Mouse (Mus musculus) megakaryocyte-erythroid progenitor cell, adult 5-6 weeks (primary cell): ENCODE measurements around the gene Sim2. TPM values are rescaled to one million over a fixed set of nuclear protein-coding genes. Genes with fewer than 3 reads are reported as not detected.

ENCODE experiments used
- ATAC-seq: replicated peaks from 2 replicates; pipeline ENCODE4 v1.8.0; 2016; ENCODE audit warnings: mild to moderate bottlenecking, inconsistent platforms; ENCODE audit not compliant: severe bottlenecking, poor library complexity, low FRiP score, low TSS enrichment
- total RNA-seq, 2 experiments: library from RNA; stranded (forward) in 1 of 2; stranded (reverse) in 1 of 2; fragments of 200-1000, 215-1000 nt in 1 of 2; fragments of >200 nt in 1 of 2; fragmentation: Nextera tagmentation in 1 of 2; gene quantifications; 2 replicates each; pipeline ENCODE4 v1.2.3; 2014 to 2017

Sim2 gene
- total RNA-seq, 2 experiments from 2014 or later = not detected

DNA sequence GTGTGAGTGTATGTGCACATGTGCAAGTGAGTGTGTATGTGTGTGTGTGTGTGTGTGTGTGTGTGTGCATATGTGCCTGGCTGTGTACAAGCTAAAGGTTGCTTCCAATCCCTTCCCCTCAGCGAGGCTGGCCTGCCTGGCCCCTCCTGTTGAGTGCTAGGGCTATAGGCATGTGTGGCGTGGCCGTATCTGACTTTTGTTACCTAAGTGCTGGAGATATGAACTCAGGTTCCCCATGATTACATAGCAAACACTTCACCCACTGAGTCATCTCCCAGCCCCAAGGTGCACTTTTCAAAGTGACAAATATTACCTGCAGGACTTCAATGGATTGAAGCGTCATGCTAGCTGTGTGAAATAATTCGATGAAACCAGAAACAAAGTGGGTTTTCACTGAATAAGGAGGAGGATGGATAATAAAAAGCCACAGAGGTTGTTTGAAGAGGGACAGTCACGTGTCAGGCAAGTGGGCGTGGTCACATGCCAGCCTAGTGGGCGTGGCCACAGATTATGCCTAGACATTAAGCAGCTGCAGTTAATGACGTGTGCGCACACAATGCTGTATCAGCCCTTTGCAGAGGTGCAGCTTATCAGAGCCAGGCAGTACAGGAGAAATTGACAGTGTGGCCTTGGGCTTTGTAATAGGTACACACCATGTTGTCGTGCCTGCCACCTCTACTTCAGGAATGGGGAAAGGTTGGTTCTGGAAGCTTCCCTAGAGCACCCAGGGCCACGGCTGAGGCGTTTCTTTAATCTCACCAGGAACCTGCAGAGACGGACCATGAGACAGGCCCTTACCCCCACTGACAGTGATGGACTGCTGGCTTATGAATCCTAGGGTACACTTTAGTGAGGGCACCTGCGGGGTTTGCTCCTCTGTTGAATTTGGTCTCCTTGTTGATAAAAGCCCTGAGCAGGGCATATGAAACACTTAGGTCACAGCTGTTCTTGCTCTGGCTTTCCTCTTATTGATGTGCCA is 65.7 kb downstream of the Sim2 start:
- ATAC-seq = peak; percentile 95

DNA sequence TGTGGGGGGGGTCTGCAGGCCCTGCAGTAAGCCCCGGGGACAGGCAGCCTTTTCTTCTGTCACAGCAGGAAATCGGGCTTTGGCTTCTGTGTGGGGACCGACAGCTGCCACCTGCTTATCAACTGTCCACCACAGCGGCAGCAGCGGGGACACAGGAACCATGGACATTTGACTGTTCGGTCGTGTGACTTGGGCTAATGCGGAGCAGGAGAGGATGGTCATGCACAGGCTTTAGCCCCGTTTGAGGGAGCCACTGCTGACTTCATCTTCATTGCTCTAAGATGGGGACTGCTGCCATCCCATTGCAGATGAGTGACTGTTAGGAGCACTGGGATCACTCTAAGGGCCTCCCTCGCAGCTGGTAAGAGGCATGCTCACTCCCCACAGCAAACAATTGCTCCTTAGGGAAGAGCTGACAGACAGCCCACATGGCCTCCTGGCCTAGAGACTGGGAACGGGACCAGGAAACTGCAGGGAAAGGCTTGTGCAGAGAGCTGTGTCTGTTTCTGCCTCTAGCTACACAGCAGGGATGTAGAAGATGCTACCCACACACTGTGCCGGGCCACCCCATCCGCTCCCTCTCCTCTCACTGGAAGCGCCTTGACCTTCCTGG is 70.4 kb downstream of the Sim2 start:
- ATAC-seq = no peak

DNA sequence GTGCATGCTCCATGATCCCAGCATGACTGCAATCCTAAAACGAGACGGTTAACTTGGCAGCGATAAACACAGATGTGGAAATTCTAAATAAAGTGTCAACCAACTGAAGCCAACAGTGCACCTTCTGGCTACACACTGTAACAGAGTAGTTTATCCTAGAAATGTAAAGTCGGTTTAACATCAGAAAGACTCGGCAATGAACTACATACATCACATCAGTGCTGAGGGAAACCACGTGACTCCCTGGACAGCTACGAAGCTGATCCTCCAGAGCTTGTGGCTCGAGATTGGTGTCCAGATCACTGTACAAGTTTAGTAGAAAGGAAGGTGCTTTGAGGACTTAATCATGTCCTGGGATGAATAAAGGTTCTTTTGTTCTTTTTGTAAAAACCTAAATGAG is 73.1 kb downstream of the Sim2 start:
- ATAC-seq = no peak

DNA sequence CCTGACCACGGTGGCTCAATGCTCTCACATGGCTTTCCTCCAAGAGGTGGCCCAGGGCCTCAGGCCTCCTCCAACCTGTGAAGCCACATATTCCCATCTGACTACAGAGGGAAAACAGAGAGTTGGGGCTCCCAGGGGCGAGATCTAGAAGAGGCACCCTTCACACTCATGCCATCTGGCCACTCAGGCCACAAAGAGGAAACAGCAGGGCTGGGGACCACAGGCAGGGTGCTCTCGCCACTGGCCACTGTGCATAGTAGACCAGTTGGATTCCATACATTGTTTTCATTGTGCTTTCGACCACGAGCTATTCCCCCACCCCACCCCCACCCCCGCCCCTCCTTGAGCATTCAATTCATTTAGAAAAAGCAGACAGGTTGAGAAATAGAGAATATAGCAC is 77.3 kb downstream of the Sim2 start:
- ATAC-seq = no peak

DNA sequence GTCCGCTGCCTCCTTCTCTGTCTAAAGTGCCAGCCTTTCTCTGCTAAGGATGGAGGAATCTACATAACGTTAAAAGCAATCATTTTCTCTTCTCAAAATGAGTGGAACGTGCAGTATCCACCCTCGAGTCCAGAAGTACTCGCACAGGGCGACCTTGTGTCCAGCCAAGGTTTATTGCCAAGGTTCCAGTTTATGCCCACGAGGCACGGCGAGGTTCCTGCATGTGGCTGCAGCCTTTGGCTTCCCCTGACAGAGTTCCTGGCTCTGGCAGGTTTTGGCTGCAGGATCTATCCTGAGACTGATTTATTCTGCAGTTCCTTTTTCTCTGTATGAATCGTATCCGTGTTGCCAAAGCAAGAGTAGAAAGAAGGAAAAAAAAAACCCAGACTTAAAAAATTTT is 78.3 kb downstream of the Sim2 start:
- no peak for ATAC-seq

DNA sequence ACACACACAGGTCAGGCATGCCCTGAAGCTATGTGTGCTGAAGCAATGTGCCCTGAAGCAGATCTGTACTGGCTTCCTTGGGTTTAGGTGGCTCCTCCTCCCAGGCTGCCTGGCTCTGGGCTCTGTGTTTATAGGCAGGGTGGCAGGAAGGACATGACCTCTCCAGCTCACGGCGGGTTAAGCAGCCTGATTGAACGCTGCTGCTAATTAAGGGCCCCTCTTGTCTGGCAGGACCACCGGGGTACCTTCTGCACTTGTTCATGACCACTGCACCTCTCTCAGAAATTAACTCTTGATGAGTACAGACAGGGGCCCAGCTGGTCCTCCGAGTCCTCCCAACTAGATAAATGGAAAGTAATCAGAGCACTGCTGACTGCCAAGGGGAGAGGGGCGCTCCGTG is 79.5 kb downstream of the Sim2 start:
- ATAC-seq = no peak

DNA sequence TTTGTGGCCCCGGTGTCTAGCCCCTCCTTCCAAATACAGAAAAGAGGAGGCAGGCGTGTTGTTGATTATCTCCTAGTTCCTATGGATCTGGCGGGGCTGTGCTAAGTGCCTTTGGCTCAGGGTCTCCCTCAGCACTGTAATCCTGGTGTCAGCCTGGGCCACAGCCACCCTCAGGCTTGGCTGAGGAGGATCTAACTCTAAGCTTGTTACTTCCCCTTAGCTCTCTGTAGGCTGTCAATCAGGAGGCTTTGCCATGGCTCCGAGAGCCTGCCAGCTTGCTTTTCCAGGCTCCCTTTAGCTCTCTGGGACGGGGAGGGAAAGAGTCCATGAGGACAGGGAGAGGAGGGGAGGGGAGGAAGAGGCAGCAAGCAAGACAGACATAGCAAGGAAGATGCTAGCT is 80.2 kb downstream of the Sim2 start:
- ATAC-seq = no peak

DNA sequence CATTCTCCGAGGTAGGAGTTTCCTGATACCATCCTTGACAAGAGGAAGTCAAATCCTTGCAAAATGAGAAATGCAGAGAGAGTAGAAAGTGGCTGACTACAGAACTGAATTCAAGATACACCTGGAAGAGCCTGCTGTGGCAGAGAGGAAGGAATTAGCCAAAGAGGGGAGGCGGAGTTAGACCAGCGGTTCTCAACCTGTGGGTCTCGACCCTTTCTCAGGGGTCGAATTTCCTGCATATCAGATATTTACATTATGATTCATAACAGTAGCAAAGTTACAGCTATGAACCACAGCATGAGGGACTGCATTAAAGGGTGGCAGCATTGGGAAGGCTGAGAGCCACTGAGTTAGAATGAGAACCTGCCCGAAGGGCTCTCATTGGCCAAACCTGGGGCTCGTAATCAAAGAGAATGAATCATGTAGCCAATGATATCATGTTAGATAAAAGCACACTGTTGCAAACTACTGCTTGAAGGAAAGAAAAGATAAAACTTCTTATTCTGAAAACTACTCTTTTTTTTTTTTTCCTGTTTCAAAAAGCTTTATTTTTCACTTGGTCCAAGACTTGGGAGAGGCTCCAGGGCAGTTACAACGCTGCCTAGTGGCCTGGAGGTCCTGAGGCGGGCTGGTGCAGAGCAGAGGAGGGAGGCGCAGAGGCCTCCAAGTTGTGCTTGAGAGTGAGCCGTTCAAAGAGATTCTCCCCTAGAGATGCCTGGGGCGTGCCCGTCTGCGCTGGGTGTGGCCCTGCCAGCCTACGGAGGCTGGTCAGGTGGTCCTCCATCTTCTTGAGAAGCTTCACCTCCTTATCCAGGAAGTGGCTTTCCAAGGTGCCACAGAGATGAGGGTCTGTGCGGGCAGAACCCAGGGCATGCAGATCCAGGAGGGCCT is 84.2 kb downstream of the Sim2 start:
- no peak for ATAC-seq

DNA sequence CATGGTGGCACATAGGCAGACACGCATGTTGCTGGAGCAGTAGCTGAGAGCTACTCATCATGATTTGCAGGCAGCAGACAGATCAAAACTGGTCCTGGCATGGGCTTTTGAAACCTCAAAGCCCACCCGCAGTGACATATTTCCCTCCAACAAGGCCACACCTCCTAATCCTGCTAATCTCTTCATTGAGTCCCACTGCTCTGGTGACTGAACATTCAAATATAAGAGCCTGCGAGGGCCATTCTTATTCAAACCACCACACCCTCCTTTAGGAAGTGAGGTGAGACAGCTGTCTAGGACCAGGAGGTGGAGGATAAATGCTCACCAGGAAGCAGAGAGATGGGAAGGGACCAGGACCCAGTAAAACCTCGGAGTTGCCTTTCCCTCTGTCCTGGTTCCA is 85.5 kb downstream of the Sim2 start:
- no peak for ATAC-seq

DNA sequence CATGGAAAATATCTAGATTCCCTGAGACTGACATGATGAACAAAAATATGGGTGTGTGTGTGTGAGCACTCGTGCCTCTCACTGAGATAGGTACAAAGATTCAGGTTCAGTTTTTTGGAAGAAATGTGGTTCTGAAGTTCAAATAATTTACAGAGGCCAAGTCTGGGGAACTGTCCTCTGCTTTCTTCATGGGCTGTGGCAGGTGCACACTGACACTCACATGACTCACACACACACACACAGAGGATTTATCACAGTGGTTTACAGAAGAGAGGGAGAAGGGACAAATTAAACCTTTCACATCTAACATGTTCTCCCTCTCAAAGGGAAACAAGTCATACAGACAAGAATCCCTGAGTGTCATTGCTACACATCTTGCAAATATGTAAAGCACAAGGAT is 88.6 kb downstream of the Sim2 start:
- no peak for ATAC-seq

DNA sequence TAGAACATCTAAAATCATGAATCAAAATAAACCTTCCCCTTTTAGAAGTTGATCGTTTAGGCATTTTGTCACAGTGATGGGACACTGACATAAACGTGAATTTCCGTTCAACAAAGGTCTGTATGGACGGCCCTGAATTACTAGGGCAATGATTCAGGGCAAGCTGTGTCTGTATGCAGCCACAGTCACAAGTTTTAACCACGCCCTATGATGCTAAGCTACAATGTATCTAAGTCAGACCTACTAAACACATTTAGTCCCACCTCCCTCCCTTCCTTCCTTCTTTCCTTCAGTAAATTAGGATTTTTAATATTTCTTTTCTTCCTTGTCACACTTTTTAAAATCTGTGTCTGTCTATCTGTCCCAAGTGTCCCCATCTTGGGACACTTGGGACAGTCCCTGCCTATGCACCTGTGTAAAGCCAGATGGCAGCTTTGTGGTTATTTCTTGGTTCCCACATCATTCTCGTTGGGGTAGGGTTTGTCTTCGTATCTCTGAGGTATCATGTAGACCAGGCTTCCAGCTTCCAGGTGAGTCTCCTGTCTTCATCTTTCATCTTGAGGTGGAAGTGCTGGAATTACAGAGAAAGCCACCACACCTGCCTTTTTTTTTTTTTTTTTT is 90.7 kb downstream of the Sim2 start:
- no peak for ATAC-seq

Other genes starting within 250 kb of the Sim2 start
- 79.5 and 94.4 TPM in 2 replicates for gene Chaf1b, start 201.0 kb upstream of the Sim2 start, total RNA-seq (2014; fragmentation: Nextera tagmentation)
- gene Chaf1b, start 201.0 kb upstream of the Sim2 start, total RNA-seq (2017) = 80.8 and 86.6 TPM in 2 replicates
- gene Cldn14, start 76.1 kb upstream of the Sim2 start, total RNA-seq (2014; fragmentation: Nextera tagmentation) = not detected in 2 replicates
- not detected in 2 replicates for gene Cldn14, start 76.1 kb upstream of the Sim2 start, total RNA-seq (2017)
- gene Hlcs, start 228.6 kb downstream of the Sim2 start, total RNA-seq (2014; fragmentation: Nextera tagmentation) = 5.6 and 5.9 TPM in 2 replicates
- gene Hlcs, start 228.6 kb downstream of the Sim2 start, total RNA-seq (2017) = 7.0 and 26.9 TPM in 2 replicates
- 0.32 and 0.39 TPM in 2 replicates for gene Ripply3, start 243.5 kb downstream of the Sim2 start, total RNA-seq (2014; fragmentation: Nextera tagmentation)
- gene Ripply3, start 243.5 kb downstream of the Sim2 start, total RNA-seq (2017) = 0.46 and 2.2 TPM in 2 replicates